Mouse (Mus musculus) cortical plate, adult 2 months (tissue): ENCODE results near the gene Txndc12.

Experiments used
- CTCF ChIP-seq: fragments of 200-500 bp; IDR thresholded peaks from 2 replicates; pipeline ENCODE4 v1.5.1; 2011; ENCODE audit warnings: mild to moderate bottlenecking, control low read depth, low read length; ENCODE audit not compliant: insufficient read depth; ENCODE audit errors: extremely low read depth
- POLR2A ChIP-seq: fragments of 200-500 bp; IDR thresholded peaks from 2 replicates; pipeline ENCODE4 v1.6.1; 2011; ENCODE audit warnings: mild to moderate bottlenecking, low read length, control low read depth; ENCODE audit not compliant: insufficient read depth; ENCODE audit errors: extremely low read depth

DNA sequence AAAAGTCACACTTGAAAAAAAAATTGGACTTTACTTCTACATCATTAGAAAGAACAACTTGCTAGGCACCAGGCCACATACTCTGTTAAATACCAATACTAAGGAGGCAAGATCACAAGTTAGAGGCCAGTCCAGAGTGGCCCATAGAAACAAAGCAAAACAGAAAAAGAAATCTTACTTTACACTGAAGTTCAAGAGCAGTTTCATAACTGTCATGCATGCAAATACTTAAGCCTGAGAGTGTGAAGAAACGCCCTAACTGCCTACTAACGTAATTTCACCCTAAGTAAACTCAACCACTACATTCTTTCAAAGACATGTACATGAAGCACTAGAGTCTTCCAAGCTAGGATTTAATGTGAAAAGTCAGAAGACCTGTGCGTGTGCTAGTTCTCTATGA lies 8.7 kb upstream of the Txndc12 start:
- TF ChIP-seq CTCF (no peak), POLR2A (no peak)
